Mouse (Mus musculus): Measurements from ENCODE around the gene Gm49387. TPM values are rescaled to one million over a fixed set of nuclear protein-coding genes. Genes with fewer than 3 reads are reported as not detected.
"Not testable (repeated sequence)": the region's sequence is repeated elsewhere in the genome, so short reads cannot be mapped to it uniquely, and the experiment has no call there.

Gm49387 gene
- polyA plus RNA-seq, 1 experiment from 2014 or later = 0.73 TPM

DNA sequence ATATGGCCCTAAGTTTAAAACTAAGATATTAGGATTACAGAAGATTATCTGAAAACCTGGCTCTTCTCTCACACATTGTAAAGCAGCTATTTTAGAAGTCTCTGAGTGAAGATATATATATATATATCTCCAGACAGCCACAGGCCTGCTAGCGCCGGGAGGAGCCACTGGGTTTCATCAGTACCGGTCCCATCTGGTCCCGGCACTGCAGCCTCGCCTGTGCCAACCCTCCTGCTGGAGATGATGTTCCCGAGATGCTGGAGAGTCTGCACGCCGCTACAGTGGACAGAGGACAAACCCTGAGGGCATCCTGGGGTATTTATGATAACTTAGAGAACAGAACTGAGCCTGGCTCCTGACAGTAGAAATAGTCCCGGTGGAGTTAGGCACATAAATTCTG is 23.5 kb downstream of the Gm49387 start:
- H3K4me2 ChIP-seq = no peak overlapping the region
- whole genome bisulfite sequencing = 85% methylated on average over 9 of the region's 9 CpGs
- ATAC-seq (ENCODE audit: low read depth) = no peak

DNA sequence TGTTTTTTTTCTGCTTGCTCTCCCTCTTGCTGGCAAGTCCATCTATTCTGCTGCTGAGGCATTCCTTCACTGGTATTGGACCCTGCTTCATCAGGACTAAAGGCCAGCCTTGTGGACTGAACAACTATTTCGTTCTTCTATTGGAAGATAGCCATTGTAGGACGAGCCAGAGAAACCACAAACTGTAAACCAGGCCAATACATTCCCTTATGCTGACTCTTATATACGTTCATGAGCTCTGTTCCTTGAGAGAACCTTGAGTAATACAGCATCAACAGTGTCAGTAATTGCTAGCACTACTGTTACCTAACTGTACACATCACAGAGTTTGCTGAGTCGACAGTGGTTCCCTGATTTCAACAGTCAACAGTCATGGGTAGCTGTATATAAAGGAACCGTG is 27.0 kb downstream of the Gm49387 start:
- no peaks in the 10 kb centered on the region for H3K36me3 ChIP-seq
- no peak overlapping the region for H3K4me3 ChIP-seq
- no peaks in the 10 kb centered on the region for H3K27me3 ChIP-seq
- no peak overlapping the region for H3K27ac ChIP-seq (replicated peaks)
- no peak for ATAC-seq (ENCODE audit: low read depth)
- no peak overlapping the region for H3K4me2 ChIP-seq
- H3K9me3 ChIP-seq = no peaks in the 10 kb centered on the region
- WGBS = 87% methylated on average over 5 of the region's 5 CpGs
- no peaks in the 10 kb centered on the region for H3K4me1 ChIP-seq (replicated peaks)
- no peak overlapping the region for H3K9ac ChIP-seq

More for the DNA sequence above, 23.5 kb downstream of the Gm49387 start:
- no peaks in the 10 kb centered on the region for H3K9me3 ChIP-seq
- H3K9ac ChIP-seq = no peak overlapping the region
- no peaks in the 10 kb centered on the region for H3K36me3 ChIP-seq
- no peaks in the 10 kb centered on the region for H3K27me3 ChIP-seq
- H3K27ac ChIP-seq (replicated peaks) = no peak overlapping the region
- H3K4me3 ChIP-seq = no peak overlapping the region
- no peaks in the 10 kb centered on the region for H3K4me1 ChIP-seq (replicated peaks)

DNA sequence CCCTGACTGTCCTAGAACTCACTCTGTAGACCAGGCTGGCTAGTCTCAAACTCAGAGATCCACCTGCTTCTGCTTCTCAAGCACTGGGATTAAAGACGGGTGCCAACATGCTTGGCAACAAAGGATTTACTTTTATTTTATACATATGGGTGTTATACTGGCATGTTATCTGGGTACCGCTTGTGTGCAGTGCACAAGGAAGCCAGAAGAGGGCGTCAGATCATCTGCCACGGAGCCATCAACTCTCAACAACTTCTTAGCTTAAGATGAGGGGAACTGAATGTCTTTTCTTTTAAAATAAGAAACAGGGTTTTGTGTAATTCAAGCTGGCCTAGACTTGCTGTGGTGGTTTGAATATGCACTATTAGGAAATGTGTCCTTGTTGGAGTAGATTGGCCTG is 28.7 kb downstream of the Gm49387 start:
- H3K4me3 ChIP-seq = no peak overlapping the region
- H3K27ac ChIP-seq (replicated peaks) = no peak overlapping the region
- WGBS = 66% methylated on average over 4 of the region's 4 CpGs
- no peak overlapping the region for H3K4me2 ChIP-seq
- ATAC-seq (ENCODE audit: low read depth) = no peak
- no peaks in the 10 kb centered on the region for H3K9me3 ChIP-seq
- no peaks in the 10 kb centered on the region for H3K4me1 ChIP-seq (replicated peaks)
- H3K27me3 ChIP-seq = no peaks in the 10 kb centered on the region
- H3K36me3 ChIP-seq = no peaks in the 10 kb centered on the region
- no peak overlapping the region for H3K9ac ChIP-seq

DNA sequence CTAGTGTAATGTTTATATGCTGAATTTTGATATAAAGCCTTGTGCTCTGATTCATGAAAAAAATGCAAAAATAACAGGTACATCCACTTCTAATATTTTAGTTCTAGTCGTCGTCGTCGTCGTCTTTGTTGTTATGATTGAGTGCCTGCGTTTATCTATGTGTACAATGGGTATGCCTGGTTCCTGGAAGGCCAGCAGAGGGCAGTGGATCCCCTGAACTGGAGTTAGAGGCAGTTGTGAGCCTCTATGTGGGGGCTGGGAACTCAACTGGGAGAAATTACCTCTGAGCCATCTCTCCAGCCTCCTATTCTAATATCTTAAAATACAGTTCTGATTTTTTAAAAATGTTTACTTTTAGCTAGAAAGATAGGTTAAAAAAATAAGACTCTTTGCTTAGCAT is 35.2 kb downstream of the Gm49387 start:
- Histone ChIP-seq H3K27me3 (no peaks in the 10 kb centered on the region), H3K4me2 (no peak overlapping the region), H3K36me3 (no peaks in the 10 kb centered on the region), H3K4me3 (no peak overlapping the region), H3K9me3 (no peaks in the 10 kb centered on the region), H3K4me1 (replicated peaks) (no peaks in the 10 kb centered on the region), H3K27ac (replicated peaks) (no peak overlapping the region), H3K9ac (no peak overlapping the region)
- no peak for ATAC-seq (ENCODE audit: low read depth)
- WGBS = 57% methylated on average over 6 of the region's 6 CpGs

DNA sequence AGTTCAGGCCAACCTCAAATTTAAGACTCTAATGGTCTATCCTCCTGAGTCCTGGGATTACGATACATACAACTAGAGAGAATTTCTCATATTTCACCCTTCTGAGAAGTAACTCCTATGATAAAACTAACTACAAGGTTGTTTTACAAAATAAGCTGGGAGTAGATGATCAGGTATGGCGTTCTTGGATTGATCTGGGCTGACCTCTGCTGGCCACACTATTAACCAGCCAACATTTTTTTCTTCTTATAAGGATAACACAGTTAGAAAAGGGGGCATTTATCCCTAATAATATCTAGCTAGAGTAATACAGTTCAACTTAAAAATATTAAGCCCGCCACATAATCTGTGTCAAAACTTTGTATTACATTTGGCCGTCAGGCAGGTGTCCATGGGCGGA is 35.8 kb downstream of the Gm49387 start:
- no peaks in the 10 kb centered on the region for H3K4me1 ChIP-seq (replicated peaks)
- 84% methylated on average over 5 of the region's 5 CpGs for whole genome bisulfite sequencing
- no peak overlapping the region for H3K27ac ChIP-seq (replicated peaks)
- no peaks in the 10 kb centered on the region for H3K27me3 ChIP-seq
- H3K4me3 ChIP-seq = no peak overlapping the region
- no peak overlapping the region for H3K4me2 ChIP-seq
- no peak overlapping the region for H3K9ac ChIP-seq
- no peaks in the 10 kb centered on the region for H3K9me3 ChIP-seq
- no peaks in the 10 kb centered on the region for H3K36me3 ChIP-seq
- ATAC-seq (ENCODE audit: low read depth) = no peak

DNA sequence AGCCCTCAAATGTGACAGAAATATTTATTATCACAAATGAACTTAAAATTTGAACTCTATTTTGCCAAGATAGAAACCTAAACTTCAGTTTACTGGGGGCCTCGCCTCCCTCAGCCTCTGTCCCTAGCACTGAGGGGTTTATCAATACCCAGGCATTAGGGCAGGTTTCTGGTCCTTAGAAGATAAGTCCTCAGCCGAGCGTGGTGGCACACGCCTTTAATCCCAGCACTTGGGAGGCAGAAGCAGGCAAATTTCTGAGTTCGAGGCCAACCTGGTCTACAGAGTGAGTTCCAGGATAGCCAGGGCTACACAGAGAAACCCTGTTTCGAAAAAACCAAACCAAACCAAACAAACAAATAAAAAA is 38.1 kb downstream of the Gm49387 start:
- ATAC-seq (ENCODE audit: low read depth); H3K4me3 ChIP-seq: not testable (repeated sequence)
- 88% methylated on average over 6 of the region's 6 CpGs for WGBS

DNA sequence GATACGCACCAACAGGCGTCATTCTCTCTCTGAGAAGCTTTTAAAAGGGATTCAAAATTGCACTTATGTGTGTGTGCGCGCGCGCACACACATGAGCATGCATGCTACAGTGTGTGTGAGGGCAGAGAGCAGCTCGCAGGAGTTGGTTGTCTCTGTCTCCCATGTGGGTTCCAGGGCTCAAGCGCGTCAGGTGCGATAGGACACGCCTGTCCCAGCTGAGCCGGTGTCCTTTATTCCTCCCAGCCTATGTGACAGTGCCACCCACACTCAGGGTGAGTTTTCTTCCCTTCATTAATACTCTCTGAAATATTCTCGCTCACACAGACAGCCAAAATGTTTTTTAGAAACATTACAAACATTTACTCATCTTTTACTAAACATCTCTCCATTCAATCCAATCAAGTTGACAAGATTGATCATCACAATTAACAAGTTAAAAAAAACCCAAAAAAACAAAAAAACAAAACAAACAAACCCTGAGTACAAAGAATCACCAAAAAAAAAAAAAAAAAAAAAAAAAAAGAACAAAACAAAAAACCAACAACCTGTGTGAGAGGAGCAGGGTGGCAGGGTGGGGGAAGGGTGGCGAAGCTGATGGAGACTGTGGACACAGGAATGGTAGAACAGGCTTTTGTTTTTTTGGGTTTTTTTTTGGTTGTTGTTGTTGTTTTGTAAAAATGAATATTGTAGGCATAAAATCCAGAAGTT is 38.6 kb downstream of the Gm49387 start:
- Histone ChIP-seq H3K9ac (no peak overlapping the region), H3K4me2 (no peak overlapping the region), H3K36me3 (no peaks in the 10 kb centered on the region), H3K4me1 (replicated peaks) (no peaks in the 10 kb centered on the region), H3K27ac (replicated peaks) (no peak overlapping the region), H3K4me3 (no peak overlapping the region), H3K27me3 (no peaks in the 10 kb centered on the region), H3K9me3 (no peaks in the 10 kb centered on the region)
- no peak for ATAC-seq (ENCODE audit: low read depth)
- 93% methylated on average over 14 of the region's 14 CpGs for WGBS

More for the DNA sequence above, 38.1 kb downstream of the Gm49387 start:
- H3K9ac ChIP-seq; H3K4me1 ChIP-seq (replicated peaks); H3K4me2 ChIP-seq; H3K27ac ChIP-seq (replicated peaks); H3K27me3 ChIP-seq; H3K9me3 ChIP-seq; H3K36me3 ChIP-seq: not testable (repeated sequence)

DNA sequence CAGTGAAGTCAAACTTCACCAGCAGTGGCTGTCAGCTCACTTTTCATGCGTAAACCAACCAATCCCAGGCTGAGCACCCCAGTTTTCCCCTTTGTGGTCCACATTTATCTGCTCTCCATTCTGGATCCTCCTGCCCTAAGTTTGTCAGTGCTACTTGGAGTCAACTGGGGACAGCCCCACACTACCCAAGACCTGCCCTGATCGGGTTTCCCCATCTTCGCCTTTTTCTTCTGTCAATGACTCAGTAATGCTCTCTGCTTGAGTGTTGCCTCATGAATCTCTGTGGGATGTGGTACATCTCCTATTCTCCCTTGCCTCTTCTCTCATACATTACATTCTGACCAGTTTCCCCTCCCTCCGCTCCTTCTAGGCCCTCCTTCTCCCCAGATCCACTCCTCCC is 43.2 kb downstream of the Gm49387 start:
- H3K4me3 ChIP-seq = no peak overlapping the region
- no peaks in the 10 kb centered on the region for H3K9me3 ChIP-seq
- no peak overlapping the region for H3K27ac ChIP-seq (replicated peaks)
- no peaks in the 10 kb centered on the region for H3K4me1 ChIP-seq (replicated peaks)
- H3K27me3 ChIP-seq = no peaks in the 10 kb centered on the region
- H3K9ac ChIP-seq = no peak overlapping the region
- ATAC-seq (ENCODE audit: low read depth) = no peak
- no peaks in the 10 kb centered on the region for H3K36me3 ChIP-seq
- 91% methylated on average over 4 of the region's 4 CpGs for WGBS
- no peak overlapping the region for H3K4me2 ChIP-seq

DNA sequence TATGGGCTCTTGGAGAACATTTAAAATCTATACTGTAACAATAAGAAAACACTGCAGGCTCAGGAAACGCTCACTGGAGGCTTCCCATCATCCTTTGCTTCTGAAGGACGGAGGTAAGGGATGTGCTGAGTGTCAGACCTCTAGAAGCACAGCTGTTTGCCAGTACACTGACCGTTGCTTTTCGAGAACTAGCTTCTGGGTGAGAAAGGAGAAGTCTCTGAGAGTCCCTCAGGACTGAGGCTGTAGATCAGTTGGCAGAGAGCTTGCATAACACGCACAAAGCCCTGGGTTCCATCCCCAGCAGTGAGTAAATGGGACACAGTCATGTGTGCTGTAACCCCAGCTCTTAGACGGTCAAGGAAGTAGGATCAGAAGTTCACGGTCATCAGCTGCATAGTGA is 44.3 kb downstream of the Gm49387 start:
- H3K27me3 ChIP-seq = no peaks in the 10 kb centered on the region
- WGBS = 85% methylated on average over 7 of the region's 7 CpGs
- H3K4me3 ChIP-seq = no peak overlapping the region
- H3K4me1 ChIP-seq (replicated peaks) = no peaks in the 10 kb centered on the region
- no peaks in the 10 kb centered on the region for H3K9me3 ChIP-seq
- no peak overlapping the region for H3K4me2 ChIP-seq
- no peaks in the 10 kb centered on the region for H3K36me3 ChIP-seq
- no peak overlapping the region for H3K9ac ChIP-seq
- no peak overlapping the region for H3K27ac ChIP-seq (replicated peaks)
- ATAC-seq (ENCODE audit: low read depth) = no peak

DNA sequence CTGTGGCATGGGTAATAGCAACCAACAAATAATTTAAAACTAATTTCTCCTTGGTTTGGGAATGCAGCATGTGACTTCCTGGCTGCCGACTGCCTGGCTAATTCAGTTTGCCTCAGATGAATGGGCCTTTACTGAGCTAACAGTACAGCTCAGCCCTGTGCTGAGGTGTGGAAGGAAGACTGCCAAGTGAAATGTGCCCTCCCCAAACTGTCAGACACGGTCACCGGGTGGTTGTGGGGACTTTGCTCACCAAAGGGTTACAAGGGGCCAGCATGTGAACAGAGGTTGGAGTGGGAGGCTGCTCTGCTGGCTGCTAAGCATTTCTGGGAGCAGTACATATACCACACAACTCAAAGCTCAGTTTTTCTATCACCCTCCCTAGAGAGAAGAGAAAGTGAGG is 46.0 kb downstream of the Gm49387 start:
- H3K36me3 ChIP-seq = no peaks in the 10 kb centered on the region
- no peak overlapping the region for H3K4me3 ChIP-seq
- H3K27ac ChIP-seq (replicated peaks) = no peak overlapping the region
- H3K9ac ChIP-seq = no peak overlapping the region
- H3K4me2 ChIP-seq = no peak overlapping the region
- no peaks in the 10 kb centered on the region for H3K27me3 ChIP-seq
- ATAC-seq (ENCODE audit: low read depth) = no peak
- no peaks in the 10 kb centered on the region for H3K9me3 ChIP-seq
- H3K4me1 ChIP-seq (replicated peaks) = no peaks in the 10 kb centered on the region
- 84% methylated on average over 3 of the region's 3 CpGs for WGBS

DNA sequence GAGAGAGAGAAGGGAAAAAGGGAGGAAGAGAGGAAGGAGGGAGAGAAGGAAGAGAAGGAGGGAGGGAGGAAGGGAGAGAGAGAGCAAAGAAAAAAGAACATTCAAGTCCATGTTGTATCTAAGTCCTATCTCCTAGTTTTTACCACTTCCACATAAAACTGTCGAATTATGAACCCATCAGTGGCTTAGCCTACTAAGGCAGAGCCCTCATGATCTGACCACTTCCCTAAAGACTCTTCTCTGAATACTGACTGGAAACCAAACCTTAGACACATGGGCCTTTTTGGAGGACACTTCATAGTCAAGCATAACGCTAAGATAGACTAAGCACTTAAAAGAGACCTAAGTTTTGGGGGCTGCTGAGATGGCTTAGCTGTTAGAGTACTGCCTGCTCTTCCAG is 47.6 kb downstream of the Gm49387 start:
- no peak overlapping the region for H3K4me2 ChIP-seq
- H3K4me3 ChIP-seq = no peak overlapping the region
- no peaks in the 10 kb centered on the region for H3K27me3 ChIP-seq
- no peak overlapping the region for H3K27ac ChIP-seq (replicated peaks)
- H3K4me1 ChIP-seq (replicated peaks) = no peaks in the 10 kb centered on the region
- 83% methylated on average over 2 of the region's 2 CpGs for WGBS
- ATAC-seq (ENCODE audit: low read depth) = no peak
- H3K9me3 ChIP-seq = no peaks in the 10 kb centered on the region
- H3K9ac ChIP-seq = no peak overlapping the region
- no peaks in the 10 kb centered on the region for H3K36me3 ChIP-seq

DNA sequence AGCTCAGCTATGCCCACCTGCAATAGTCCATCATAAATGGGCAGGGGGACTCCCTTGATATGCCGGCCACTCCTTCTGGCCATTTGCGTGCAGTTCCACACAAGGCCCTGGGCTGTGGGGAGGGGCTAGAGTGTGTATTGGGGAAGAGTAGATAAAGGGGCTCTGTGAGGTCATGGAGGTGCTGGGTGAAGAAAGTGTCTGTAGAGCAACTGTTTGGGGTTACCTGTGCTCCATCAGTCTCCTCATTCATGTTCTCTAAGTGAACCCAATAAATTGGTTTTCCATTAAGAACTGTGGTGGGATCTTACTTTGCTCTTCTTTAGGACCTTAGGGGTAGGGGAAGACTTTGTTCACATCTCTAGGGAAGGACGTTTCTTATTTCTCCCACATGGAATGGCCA is 49.4 kb downstream of the Gm49387 start, which contains the start of gene Colq:
Colq (minus strand) TSS at position 101 of the 400 bp plus-strand sequence.
- Histone ChIP-seq H3K4me3 (no peak within 1 kb of the TSS), H3K27ac (replicated peaks) (no peak within 1 kb of the TSS), H3K9ac (no peak within 1 kb of the TSS), H3K27me3 (no peaks in the 10 kb centered on the region), H3K4me1 (replicated peaks) (no peaks in the 10 kb centered on the region), H3K9me3 (no peaks in the 10 kb centered on the region), H3K36me3 (no peaks in the 10 kb centered on the region), H3K4me2 (no peak within 1 kb of the TSS)
- WGBS = 90% methylated on average over 3 of the region's 3 CpGs
- no peak for ATAC-seq (ENCODE audit: low read depth)

DNA sequence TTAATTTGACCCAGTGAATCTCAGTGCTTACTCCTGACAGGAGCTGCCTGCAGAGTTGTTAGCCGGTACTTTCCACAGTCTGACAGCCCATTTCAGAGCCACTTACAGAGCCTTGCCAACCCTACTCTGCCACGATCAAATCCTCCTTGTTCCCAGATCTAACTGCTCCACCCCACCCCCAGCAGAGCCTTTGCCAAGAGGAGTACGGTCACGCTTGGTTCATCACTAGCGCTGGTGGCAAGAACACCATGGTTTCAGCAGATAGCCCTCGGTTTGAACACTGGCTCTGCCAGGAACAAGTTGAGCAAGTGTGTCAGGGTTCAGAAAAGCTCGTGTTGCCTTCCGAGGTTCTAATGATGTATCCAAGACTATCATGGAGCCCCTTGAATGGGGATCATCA is 54.2 kb downstream of the Gm49387 start:
- Histone ChIP-seq H3K27ac (replicated peaks) (no peak overlapping the region), H3K36me3 (no peaks in the 10 kb centered on the region), H3K4me3 (no peak overlapping the region), H3K4me1 (replicated peaks) (no peaks in the 10 kb centered on the region), H3K9me3 (no peaks in the 10 kb centered on the region), H3K9ac (no peak overlapping the region), H3K27me3 (no peaks in the 10 kb centered on the region), H3K4me2 (no peak overlapping the region)
- no peak for ATAC-seq (ENCODE audit: low read depth)
- 85% methylated on average over 8 of the region's 8 CpGs for WGBS
